Mouse (Mus musculus) liver, postnatal 0 days (tissue): ENCODE results near the gene Gria3. TPM values are rescaled to one million over a fixed set of nuclear protein-coding genes. Genes with fewer than 3 reads are reported as not detected.

Source experiments
- ATAC-seq: fragments of 200-750 bp; cut with Nextera tagmentation; 2 replicates; pipeline ENCODE4 v1.8.0; 2017; ENCODE audit warnings: mild to moderate bottlenecking, moderate library complexity
- DNase-seq: peaks from one replicate; pipeline ENCODE4 v3.0.0-alpha.2; 2016
- H3K27ac ChIP-seq: fragments of 300-500 bp; sonication (generic); 2 replicates; pipeline ENCODE4 v1.5.1; 2014; ENCODE audit warnings: antibody characterized with exemption, moderate library complexity, mild to moderate bottlenecking, low read depth
- H3K27me3 ChIP-seq: fragments of 300-500 bp; sonication (generic); 2 replicates; pipeline ENCODE4 v1.6.1; 2014; ENCODE audit warnings: low read length, control low read depth, mixed read lengths; ENCODE audit not compliant: insufficient read depth
- H3K36me3 ChIP-seq: fragments of 300-500 bp; sonication (generic); replicated peaks from 2 replicates; pipeline ENCODE4 v1.6.1; 2014; ENCODE audit warnings: mild to moderate bottlenecking, control low read depth, low read length, moderate library complexity, mixed read lengths; ENCODE audit not compliant: insufficient read depth
- H3K4me1 ChIP-seq: fragments of 300-500 bp; sonication (generic); 2 replicates; pipeline ENCODE4 v1.6.1; 2014; ENCODE audit warnings: antibody characterized with exemption, mild to moderate bottlenecking, control low read depth; ENCODE audit not compliant: insufficient read depth
- H3K4me2 ChIP-seq: fragments of 300-500 bp; sonication (generic); 2 replicates; pipeline ENCODE4 v1.6.1; 2014; ENCODE audit warnings: low read depth, mild to moderate bottlenecking, low read length, moderate library complexity, mixed read lengths
- H3K4me3 ChIP-seq: fragments of 300-500 bp; sonication (generic); 2 replicates; pipeline ENCODE4 v1.5.1; 2014; ENCODE audit warnings: low read depth, low read length
- H3K9ac ChIP-seq: fragments of 300-500 bp; sonication (generic); replicated peaks from 2 replicates; pipeline ENCODE4 v1.6.1; 2014; ENCODE audit warnings: mild to moderate bottlenecking, moderate library complexity
- H3K9me3 ChIP-seq: fragments of 300-500 bp; sonication (generic); 2 replicates; pipeline ENCODE4 v1.6.1; 2016; ENCODE audit warnings: mild to moderate bottlenecking, control low read depth, low read length, mixed read lengths
- CTCF ChIP-seq: sonication (generic); IDR thresholded peaks from 2 replicates; pipeline ENCODE4 v1.5.1; 2016; ENCODE audit warnings: antibody characterized with exemption, low read depth
- EP300 ChIP-seq: IDR thresholded peaks from 2 replicates; pipeline ENCODE4 v1.6.1; 2016; ENCODE audit warnings: antibody characterized with exemption, low read depth, mild to moderate bottlenecking
- WGBS: fragments of 180-500 bp; shearing (Covaris S2); extraction: QIAGEN DNeasy Blood & Tissue Kit; methylation state at CpG from one replicate; pipeline ENCODE4 v1.1.7; 2014; ENCODE audit not compliant: insufficient replicate concordance; 5-methylcytosine and 5-hydroxymethylcytosine counted together
- polyA plus RNA-seq: library from polyadenylated mRNA; unstranded; fragments of >200 nt; fragmentation: Nextera tagmentation; extraction: Ambion mirVana; gene quantifications from 2 replicates; pipeline ENCODE4 v1.2.1, GENCODE M21; 2015

The Gria3 gene
- polyA plus RNA-seq, 1 experiment from 2014 or later: 1.8 TPM

- no peak for ATAC-seq
- Histone ChIP-seq H3K4me3 (no peak overlapping the region), H3K36me3 (no peaks in the 10 kb centered on the region), H3K27ac (no peak overlapping the region), H3K4me2 (no peak overlapping the region), H3K9ac (no peak overlapping the region), H3K9me3 (no peaks in the 10 kb centered on the region), H3K4me1 (no peaks in the 10 kb centered on the region), H3K27me3 (no peaks in the 10 kb centered on the region)
- WGBS: 76% methylated on average over 1 of the region's 1 CpGs
- no peak for DNase-seq
- TF ChIP-seq CTCF (no peak), EP300 (no peak)
Measured at GRCm38 (mm10) chrX:41607181-41607580, 206.5 kb downstream of the Gria3 start.

GRCm38 (mm10) chrX:41614920-41615319 is 214.3 kb downstream of the Gria3 start:
- TF ChIP-seq EP300: no peak
- TF ChIP-seq CTCF: peak; percentile 61
- Histone ChIP-seq H3K27me3 (no peaks in the 10 kb centered on the region), H3K4me3 (no peak overlapping the region), H3K27ac (no peak overlapping the region), H3K9me3 (no peaks in the 10 kb centered on the region), H3K4me2 (no peak overlapping the region), H3K4me1 (no peaks in the 10 kb centered on the region), H3K9ac (no peak overlapping the region), H3K36me3 (no peaks in the 10 kb centered on the region)
- DNase-seq: peak; percentile 12
- ATAC-seq: no peak
- 58% methylated on average over 2 of the region's 2 CpGs for WGBS

- Histone ChIP-seq H3K27ac (no peak overlapping the region), H3K4me2 (no peak overlapping the region), H3K27me3 (no peaks in the 10 kb centered on the region), H3K4me3 (no peak overlapping the region), H3K4me1 (no peaks in the 10 kb centered on the region), H3K9ac (no peak overlapping the region), H3K36me3 (no peaks in the 10 kb centered on the region), H3K9me3 (no peaks in the 10 kb centered on the region)
- ATAC-seq: no peak
- 94% methylated on average over 1 of the region's 1 CpGs for WGBS
- TF ChIP-seq CTCF: no peak
- TF ChIP-seq EP300: no peak
- DNase-seq: no peak
Measured at GRCm38 (mm10) chrX:41616928-41617327, 216.3 kb downstream of the Gria3 start.

- 72% methylated on average over 2 of the region's 2 CpGs for WGBS
- ATAC-seq (no peak), DNase-seq (no peak)
- no peaks in the 10 kb centered on the region for H3K4me1 ChIP-seq
- no peak overlapping the region for H3K4me3 ChIP-seq
- no peaks in the 10 kb centered on the region for H3K36me3 ChIP-seq
- H3K9ac ChIP-seq: no peak overlapping the region
- H3K27me3 ChIP-seq: no peaks in the 10 kb centered on the region
- no peak overlapping the region for H3K27ac ChIP-seq
- TF ChIP-seq CTCF: no peak
- no peaks in the 10 kb centered on the region for H3K9me3 ChIP-seq
- H3K4me2 ChIP-seq: no peak overlapping the region
Measured at GRCm38 (mm10) chrX:41618396-41618795, 217.7 kb downstream of the Gria3 start.

- no peaks in the 10 kb centered on the region for H3K9me3 ChIP-seq
- no peaks in the 10 kb centered on the region for H3K36me3 ChIP-seq
- no peaks in the 10 kb centered on the region for H3K27me3 ChIP-seq
- H3K4me1 ChIP-seq: no peaks in the 10 kb centered on the region
- H3K4me3 ChIP-seq: no peak overlapping the region
- no peak for ATAC-seq
- TF ChIP-seq EP300 (no peak), CTCF (no peak)
- no peak overlapping the region for H3K27ac ChIP-seq
- WGBS: 75% methylated on average over 4 of the region's 4 CpGs
- H3K9ac ChIP-seq: no peak overlapping the region
- H3K4me2 ChIP-seq: no peak overlapping the region
- no peak for DNase-seq
Measured at GRCm38 (mm10) chrX:41633576-41633975, 232.9 kb downstream of the Gria3 start.

GRCm38 (mm10) chrX:41644954-41645353 is 244.3 kb downstream of the Gria3 start:
- WGBS: 50% methylated on average over 2 of the region's 2 CpGs

GRCm38 (mm10) chrX:41657791-41658190 is 257.1 kb downstream of the Gria3 start:
- no peaks in the 10 kb centered on the region for H3K27me3 ChIP-seq
- no peak for TF ChIP-seq EP300
- TF ChIP-seq CTCF: no peak
- no peaks in the 10 kb centered on the region for H3K36me3 ChIP-seq
- no peak overlapping the region for H3K4me3 ChIP-seq
- H3K4me2 ChIP-seq: no peak overlapping the region
- no peak for DNase-seq
- no peaks in the 10 kb centered on the region for H3K4me1 ChIP-seq
- no peak for ATAC-seq
- H3K27ac ChIP-seq: no peak overlapping the region
- 50% methylated on average over 4 of the region's 4 CpGs for WGBS
- no peak overlapping the region for H3K9ac ChIP-seq
- no peaks in the 10 kb centered on the region for H3K9me3 ChIP-seq

More at GRCm38 (mm10) chrX:41644954-41645353, 244.3 kb downstream of the Gria3 start:
- Histone ChIP-seq H3K27me3 (no peaks in the 10 kb centered on the region), H3K4me1 (no peaks in the 10 kb centered on the region), H3K9ac (no peak overlapping the region), H3K36me3 (no peaks in the 10 kb centered on the region), H3K4me3 (no peak overlapping the region), H3K4me2 (no peak overlapping the region), H3K9me3 (no peaks in the 10 kb centered on the region), H3K27ac (no peak overlapping the region)
- TF ChIP-seq CTCF (0 out of 2 replicates have a peak, but pooled peaks have one; percentile 5), EP300 (no peak)
- ATAC-seq: no peak
- DNase-seq: no peak
